Mouse (Mus musculus) CH12.LX (cell line): Measurements from ENCODE around the gene Cfap97d2. TPM values are rescaled to one million over a fixed set of nuclear protein-coding genes. Genes with fewer than 3 reads are reported as not detected.

Source experiments
- DNase-seq: peaks from one replicate; pipeline ENCODE4 v3.0.0-alpha.2; 2013; ENCODE audit errors: extremely low read depth
- H3K27ac ChIP-seq: 2 replicates; pipeline ENCODE4 v1.5.1; 2012; ENCODE audit warnings: low read depth, mild to moderate bottlenecking, control low read depth, moderate library complexity; ENCODE audit not compliant: insufficient read depth
- H3K27me3 ChIP-seq: replicated peaks from 2 replicates; pipeline ENCODE3; 2012; ENCODE audit warnings: inconsistent platforms
- H3K36me3 ChIP-seq, 2 experiments: replicated peaks in 1 of 2; 2 replicates each; pipeline versions ENCODE3 to v1.6.1; 2012; ENCODE audit warnings: inconsistent platforms in 1 of 2, low read length in 1 of 2, mild to moderate bottlenecking in 1 of 2, mixed read lengths in 1 of 2, moderate library complexity in 1 of 2; ENCODE audit not compliant: control insufficient read depth in 1 of 2, insufficient read depth in 1 of 2
- H3K4me1 ChIP-seq, 2 experiments: 2 replicates each; pipeline ENCODE4 v1.6.1; 2012; ENCODE audit warnings: inconsistent platforms in 1 of 2, moderate library complexity in 1 of 2; ENCODE audit not compliant: insufficient read depth in 2 of 2, control insufficient read depth in 1 of 2
- H3K4me2 ChIP-seq: 2 replicates; pipeline ENCODE4 v1.6.1; 2012; ENCODE audit warnings: low read depth, mild to moderate bottlenecking, control low read depth; ENCODE audit not compliant: poor library complexity, insufficient read depth, severe bottlenecking
- H3K4me3 ChIP-seq, 3 experiments: fragments of 150-350 bp in 1 of 3; sonication (generic) in 1 of 3; replicated peaks in 1 of 3; 2 replicates each; pipeline versions ENCODE3 to v1.5.1; 2011 to 2012; ENCODE audit warnings: low read depth in 2 of 3, low read length in 2 of 3, mild to moderate bottlenecking in 2 of 3, moderate library complexity in 2 of 3, control low read depth in 1 of 3, improper control_type of control experiment in 1 of 3, inconsistent platforms in 1 of 3, mixed read lengths in 1 of 3; ENCODE audit not compliant: poor library complexity in 1 of 3
- H3K79me2 ChIP-seq: replicated peaks from 2 replicates; pipeline ENCODE4 v1.6.1; 2012; ENCODE audit warnings: mild to moderate bottlenecking, moderate library complexity; ENCODE audit not compliant: control insufficient read depth, poor library complexity, insufficient read depth, severe bottlenecking; ENCODE audit errors: extremely low read depth
- H3K9ac ChIP-seq: 2 replicates; pipeline ENCODE4 v1.6.1; 2012; ENCODE audit warnings: low read depth, mild to moderate bottlenecking, control low read depth, moderate library complexity; ENCODE audit not compliant: insufficient read depth
- H3K9me3 ChIP-seq: replicated peaks from 2 replicates; pipeline ENCODE3; 2012; ENCODE audit warnings: low read length, inconsistent platforms, mixed read lengths
- CHD1 ChIP-seq: IDR thresholded peaks from 2 replicates; pipeline ENCODE4 v1.6.1; 2012; ENCODE audit warnings: low read depth, low read length, improper control_type of control experiment, inconsistent platforms
- CHD2 ChIP-seq: IDR thresholded peaks from 2 replicates; pipeline ENCODE4 v1.6.1; 2011; ENCODE audit warnings: low read length, improper control_type of control experiment
- CTCF ChIP-seq, 2 experiments: IDR thresholded peaks in 1 of 2; conservative IDR thresholded peaks in 1 of 2; 2 replicates each; pipeline ENCODE4 v1.5.1; 2011 to 2012; ENCODE audit warnings: low read depth in 2 of 2, low read length in 2 of 2, improper control_type of control experiment in 1 of 2, inconsistent platforms in 1 of 2, mild to moderate bottlenecking in 1 of 2, moderate library complexity in 1 of 2
- E2F4 ChIP-seq: IDR thresholded peaks from 2 replicates; pipeline ENCODE4 v1.6.1; 2011; ENCODE audit warnings: low read depth, low read length, improper control_type of control experiment; ENCODE audit not compliant: insufficient replicate concordance
- ELF1 ChIP-seq: IDR thresholded peaks from 2 replicates; pipeline ENCODE4 v1.6.1; 2014; ENCODE audit warnings: low read depth, mild to moderate bottlenecking, inconsistent platforms, low read length, improper control_type of control experiment
- HCFC1 ChIP-seq: IDR thresholded peaks from 2 replicates; pipeline ENCODE4 v1.6.1; 2012; ENCODE audit warnings: low read depth, mild to moderate bottlenecking, inconsistent platforms, low read length, improper control_type of control experiment
- MAFK ChIP-seq: IDR thresholded peaks from 2 replicates; pipeline ENCODE4 v1.6.1; 2011; ENCODE audit warnings: low read length, improper control_type of control experiment; ENCODE audit not compliant: insufficient replicate concordance
- MAX ChIP-seq: IDR thresholded peaks from 2 replicates; pipeline ENCODE4 v1.6.1; 2011; ENCODE audit warnings: low read length, improper control_type of control experiment
- NRF1 ChIP-seq: IDR thresholded peaks from 2 replicates; pipeline ENCODE4 v1.6.1; 2014; ENCODE audit warnings: low read depth, mild to moderate bottlenecking, inconsistent platforms, low read length, improper control_type of control experiment, moderate library complexity
- POLR2AphosphoS2 ChIP-seq: IDR thresholded peaks from 2 replicates; pipeline ENCODE4 v1.6.1; 2011; ENCODE audit warnings: low read depth, low read length, improper control_type of control experiment
- RAD21 ChIP-seq: IDR thresholded peaks from 2 replicates; pipeline ENCODE4 v1.6.1; 2011; ENCODE audit warnings: low read depth, mild to moderate bottlenecking, low read length, improper control_type of control experiment, moderate library complexity
- SMC3 ChIP-seq: IDR thresholded peaks from 2 replicates; pipeline ENCODE4 v1.6.1; 2011; ENCODE audit warnings: low read depth, low read length, improper control_type of control experiment
- UBTF ChIP-seq: IDR thresholded peaks from 2 replicates; pipeline ENCODE4 v1.6.1; 2012; ENCODE audit warnings: low read depth, mild to moderate bottlenecking, inconsistent platforms, low read length, improper control_type of control experiment, moderate library complexity
- USF1 ChIP-seq: IDR thresholded peaks from 2 replicates; pipeline ENCODE4 v1.6.1; 2014; ENCODE audit warnings: low read depth, mild to moderate bottlenecking, inconsistent platforms, low read length, improper control_type of control experiment
- ZMIZ1 ChIP-seq: IDR thresholded peaks from 2 replicates; pipeline ENCODE4 v1.6.1; 2012; ENCODE audit warnings: low read depth, mild to moderate bottlenecking, inconsistent platforms, low read length, improper control_type of control experiment
- ZNF384 ChIP-seq: IDR thresholded peaks from 2 replicates; pipeline ENCODE4 v1.6.1; 2012; ENCODE audit warnings: low read depth, low read length, improper control_type of control experiment, inconsistent platforms
- dilution Hi-C: fragments of 300-500 bp; cut with MboI; formaldehyde crosslinking; loops from 2 replicates; pipeline ENCODE4 v1.14.3; 2020; ENCODE audit warnings: low sequenced_read_pairs; ENCODE audit not compliant: extremely low pct_unique_long_range_greater_than_20kb, extremely low pct_ligation_motif_present
- in situ Hi-C: fragments of 300-500 bp; cut with MboI; formaldehyde crosslinking; loops from 3 replicates; pipeline ENCODE4 v1.14.3; 2019; ENCODE audit warnings: low sequenced_read_pairs, low pct_ligation_motif_present, low pct_unique_long_range_greater_than_20kb, mixed read lengths
- polyA plus RNA-seq: library from polyadenylated mRNA; unstranded; fragments of >175 nt; gene quantifications from 2 replicates; pipeline ENCODE4 v1.2.1, GENCODE M21; 2012; ENCODE audit warnings: low read depth; ENCODE audit not compliant: insufficient read length
- total RNA-seq, 2 experiments: library from RNA; depleted of rRNA; stranded (reverse); fragments of 300-350 nt in 1 of 2; fragments of >200 nt in 1 of 2; gene quantifications; 2 replicates each; pipeline ENCODE4 v1.2.3; 2012 to 2014

Gene Cfap97d2
- total and polyA plus RNA-seq, 3 experiments = not detected

DNA sequence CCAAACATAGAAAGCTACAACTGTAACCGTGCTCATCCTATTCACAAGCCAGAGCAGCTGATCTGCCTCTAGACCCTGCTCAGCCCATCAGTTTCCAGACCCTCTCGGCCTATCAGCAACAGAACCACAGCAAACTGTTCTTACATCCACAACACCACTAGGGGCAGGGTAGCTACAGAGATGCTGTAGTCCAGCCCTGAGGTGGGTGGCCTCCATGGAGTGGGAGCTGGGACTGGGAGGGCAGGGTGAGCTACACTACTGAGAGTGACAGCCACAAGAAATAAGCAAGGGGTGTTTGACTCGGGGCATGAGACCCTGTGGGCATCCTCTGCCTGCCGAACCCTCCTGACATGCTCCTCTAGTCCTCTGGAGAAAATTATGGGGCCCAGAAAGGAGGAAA, 37.8 kb upstream of the Cfap97d2 start:
- H3K4me3 ChIP-seq = no peak overlapping the region
- H3K4me2 ChIP-seq = no peak overlapping the region
- no peaks in the 10 kb centered on the region for H3K9me3 ChIP-seq
- TF ChIP-seq USF1 (no peak), CHD2 (no peak), SMC3 (no peak), UBTF (no peak), CTCF (conservative IDR thresholded peaks at IDR 0.05 in 1 of 2, IDR thresholded peaks at IDR 0.05 in 1 of 2; ENCODE audit: low read depth in 2 of 2, low read length in 2 of 2) (peak in 1 of 2 experiments; percentile 21; a peak in 2 of 4 replicates), RAD21 (peak; percentile 16)
- H3K36me3 ChIP-seq = peaks cover 0 to 54% of the 10 kb centered on the region in 2 experiments
- H3K27ac ChIP-seq = no peak overlapping the region
- in situ Hi-C loops (no loop called here), dilution Hi-C loops (no loop called here)
- H3K79me2 ChIP-seq = peaks cover 5% of the 10 kb centered on the region
- DNase-seq = peak; percentile 15
- no peak overlapping the region for H3K9ac ChIP-seq
- H3K4me1 ChIP-seq = peaks cover 0 to 17% of the 10 kb centered on the region in 2 experiments; a peak in 3 of 4 replicates
- H3K27me3 ChIP-seq = no peaks in the 10 kb centered on the region

DNA sequence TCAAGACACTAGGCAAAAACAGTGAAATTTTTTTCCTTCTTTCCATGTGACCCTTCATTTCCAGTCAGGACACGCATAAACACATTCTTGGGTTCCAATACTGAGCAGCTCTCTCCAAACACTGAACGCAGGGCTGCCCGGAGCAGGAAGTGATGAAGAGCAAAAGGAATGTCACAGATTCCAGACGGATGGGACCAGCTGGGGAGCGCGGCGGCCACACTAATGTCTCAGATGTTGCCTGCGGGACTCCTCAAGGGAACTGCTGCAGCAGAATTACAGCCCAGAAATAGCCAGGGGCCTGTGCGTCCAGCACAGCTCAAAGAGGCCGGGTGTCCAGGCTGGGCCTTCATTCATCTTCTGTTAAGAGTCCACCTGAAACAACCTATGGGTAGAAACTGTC, 37.3 kb upstream of the Cfap97d2 start:
- H3K79me2 ChIP-seq = peaks cover 7% of the 10 kb centered on the region
- H3K27me3 ChIP-seq = no peaks in the 10 kb centered on the region
- TF ChIP-seq ZMIZ1 (no peak), MAX (no peak)
- in situ Hi-C loops (no loop called here), dilution Hi-C loops (no loop called here)
- H3K36me3 ChIP-seq = peaks cover 0 to 52% of the 10 kb centered on the region in 2 experiments
- DNase-seq = no peak
- no peak overlapping the region for H3K9ac ChIP-seq
- no peaks in the 10 kb centered on the region for H3K9me3 ChIP-seq
- peaks cover 3 to 21% of the 10 kb centered on the region in 2 experiments; a peak in 3 of 4 replicates for H3K4me1 ChIP-seq
- H3K4me3 ChIP-seq = no peak overlapping the region
- H3K27ac ChIP-seq = no peak overlapping the region
- no peak overlapping the region for H3K4me2 ChIP-seq

DNA sequence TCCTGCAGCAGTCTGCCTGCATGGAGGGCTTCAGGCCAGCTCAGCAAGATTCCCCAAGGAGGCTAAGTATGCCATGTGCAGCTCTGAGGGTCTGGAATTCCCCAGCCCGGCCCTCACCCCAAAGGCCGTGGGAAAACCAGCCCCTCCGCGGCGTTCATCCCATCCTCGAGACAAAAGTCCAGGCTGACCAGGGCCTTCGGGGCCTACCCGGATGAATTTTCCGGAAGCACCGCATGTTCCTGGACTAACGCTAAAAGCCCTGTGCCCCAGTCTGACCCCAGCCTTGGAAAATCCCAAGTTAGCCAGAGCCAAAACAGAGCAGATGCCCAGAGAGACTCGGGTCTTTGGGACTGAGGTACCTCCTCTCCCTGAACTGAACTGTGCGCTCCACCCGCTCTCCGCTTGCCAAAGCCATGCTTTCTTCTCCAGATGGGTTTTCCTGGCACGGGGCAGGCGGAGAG, 35.6 kb upstream of the Cfap97d2 start:
- Histone ChIP-seq H3K4me1 (peaks cover 9 to 34% of the 10 kb centered on the region in 2 experiments; a peak in 3 of 4 replicates), H3K9ac (no peak overlapping the region), H3K4me3 (no peak overlapping the region), H3K27me3 (no peaks in the 10 kb centered on the region), H3K79me2 (peaks cover 7% of the 10 kb centered on the region), H3K9me3 (no peaks in the 10 kb centered on the region), H3K4me2 (no peak overlapping the region), H3K27ac (no peak overlapping the region), H3K36me3 (peaks cover 0 to 44% of the 10 kb centered on the region in 2 experiments)
- TF ChIP-seq HCFC1 = no peak
- no peak for TF ChIP-seq CHD1
- TF ChIP-seq ZNF384 = no peak
- TF ChIP-seq CHD2 = no peak
- TF ChIP-seq MAFK = no peak
- TF ChIP-seq ELF1 = no peak
- no peak for TF ChIP-seq NRF1
- no peak for TF ChIP-seq E2F4
- TF ChIP-seq POLR2AphosphoS2 = no peak
- TF ChIP-seq USF1 = no peak
- dilution Hi-C loops = no loop called here
- in situ Hi-C loops = loop anchor here (10.0 kb wide), 1 partner anchor 75 kb away; no protein-coding TSS in a partner anchor
- DNase-seq = no peak
